Mouse (Mus musculus): ENCODE data around the gene Pde7b. TPM values are rescaled to one million over a fixed set of nuclear protein-coding genes. Genes with fewer than 3 reads are reported as not detected.

Pde7b gene
- polyA plus RNA-seq, 1 experiment from 2014 or later, result 2.3 TPM

DNA sequence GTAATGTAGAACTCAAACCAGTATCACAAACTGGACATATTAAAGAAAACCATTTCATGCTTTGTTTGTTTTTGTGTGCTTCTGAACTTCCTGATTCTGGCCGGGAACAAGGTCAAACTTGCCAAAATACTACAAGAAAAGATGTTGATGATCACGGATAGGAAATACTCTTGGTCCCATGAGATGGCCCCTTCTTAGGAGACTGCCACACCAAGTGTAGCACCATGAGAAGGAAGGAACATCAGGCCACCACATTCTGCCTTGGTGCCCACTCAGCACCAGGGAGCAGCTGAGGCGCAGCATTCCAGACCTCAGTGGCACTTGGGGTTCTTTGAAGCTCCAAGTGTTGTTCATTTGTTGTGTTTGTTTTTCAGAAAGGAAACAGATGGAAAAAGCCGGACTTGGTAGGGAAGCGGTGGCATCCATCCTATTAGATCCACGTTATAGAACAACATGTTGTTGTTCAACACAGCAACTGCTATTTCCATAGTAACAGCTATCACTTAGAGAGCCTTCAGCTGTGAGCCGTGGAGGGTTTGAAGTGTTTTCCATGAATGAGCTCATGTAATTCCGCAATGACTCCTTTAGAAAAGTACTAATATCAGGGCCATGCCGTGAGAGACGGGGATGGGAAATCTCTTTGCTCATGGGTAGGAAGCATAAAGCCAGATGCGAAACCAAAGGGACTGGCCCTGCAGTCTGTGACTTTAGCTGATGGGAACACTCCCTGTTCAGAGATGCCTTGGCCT lies 232.5 kb downstream of the Pde7b start:
- H3K4me3 ChIP-seq (ENCODE audit: low read depth, low read length), result no peak overlapping the region
- no peak overlapping the region for H3K9ac ChIP-seq (ENCODE audit: low read depth, low read length)
- H3K4me2 ChIP-seq (ENCODE audit: low read length), result no peak overlapping the region
- no peaks in the 10 kb centered on the region for H3K9me3 ChIP-seq (replicated peaks; ENCODE audit: control insufficient read depth, low read length, poor library complexity, severe bottlenecking)
- H3K4me1 ChIP-seq (ENCODE audit: control insufficient read depth, insufficient read depth, low read length), result peaks cover 5% of the 10 kb centered on the region
- ATAC-seq, result no peak; the same call in 1 of the 2 replicates
- H3K27me3 ChIP-seq (ENCODE audit: control insufficient read depth, insufficient read depth, low read depth, low read length), result no peaks in the 10 kb centered on the region
- H3K36me3 ChIP-seq (ENCODE audit: control insufficient read depth, insufficient read depth, low read length), result no peaks in the 10 kb centered on the region
- H3K27ac ChIP-seq (ENCODE audit: low read length), result 0 out of 2 replicates have a peak overlapping the region, but pooled peaks have one; percentile 25
- 63% methylated on average over 11 of the region's 11 CpGs for WGBS

DNA sequence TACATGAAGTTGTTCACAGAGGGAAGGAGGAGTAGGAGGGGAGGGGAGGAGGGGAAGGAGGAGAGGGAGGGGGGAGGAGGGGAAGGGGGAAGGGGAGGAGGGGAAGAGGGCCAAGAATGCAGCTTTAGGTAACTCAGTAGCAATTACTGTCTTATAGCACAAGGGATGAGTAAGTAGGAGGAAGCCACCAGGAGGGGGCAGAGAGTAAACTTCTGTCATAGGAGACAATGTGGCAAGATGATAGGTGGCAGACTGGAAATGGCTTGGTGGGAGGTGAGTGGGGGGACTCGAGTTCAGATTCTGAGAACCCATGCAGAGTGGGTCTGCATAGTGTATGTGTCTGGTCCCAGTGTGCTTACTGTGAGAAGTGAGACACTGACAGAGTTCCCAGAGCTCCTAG lies 234.1 kb downstream of the Pde7b start:
- H3K4me3 ChIP-seq (ENCODE audit: low read depth, low read length), result no peak overlapping the region
- WGBS, result 33% methylated on average over 1 of the region's 1 CpGs
- no peak for ATAC-seq

DNA sequence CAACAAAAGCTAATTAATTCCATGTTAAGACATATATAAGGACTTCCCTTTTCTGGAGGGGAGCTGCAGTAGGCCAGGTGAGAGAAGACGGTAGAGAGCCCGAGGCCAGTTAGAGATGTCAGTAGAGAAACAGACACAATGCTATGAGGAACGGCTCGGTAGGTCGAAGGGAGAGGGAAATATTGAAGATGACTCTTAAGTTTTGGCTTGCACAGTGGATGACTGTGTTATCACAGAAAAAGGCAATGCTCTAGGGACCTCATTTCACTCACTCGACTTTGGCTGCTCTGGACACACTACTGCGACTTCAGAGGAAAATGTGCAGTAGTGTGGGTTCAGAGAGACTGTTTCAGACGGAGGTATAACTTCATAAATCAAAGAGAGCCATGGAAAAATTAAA lies 234.6 kb downstream of the Pde7b start:
- Histone ChIP-seq H3K36me3 (ENCODE audit: control insufficient read depth, insufficient read depth, low read length) (no peaks in the 10 kb centered on the region), H3K4me3 (ENCODE audit: low read depth, low read length) (no peak overlapping the region), H3K27ac (ENCODE audit: low read length) (no peak overlapping the region), H3K4me1 (ENCODE audit: control insufficient read depth, insufficient read depth, low read length) (peaks cover 5% of the 10 kb centered on the region), H3K27me3 (ENCODE audit: control insufficient read depth, insufficient read depth, low read depth, low read length) (no peaks in the 10 kb centered on the region), H3K4me2 (ENCODE audit: low read length) (no peak overlapping the region), H3K9ac (ENCODE audit: low read depth, low read length) (no peak overlapping the region), H3K9me3 (replicated peaks; ENCODE audit: control insufficient read depth, low read length, poor library complexity, severe bottlenecking) (no peaks in the 10 kb centered on the region)
- peak; percentile 27; the same call in 1 of the 2 replicates for ATAC-seq
- 86% methylated on average over 8 of the region's 8 CpGs for WGBS

More for the DNA sequence above, 234.1 kb downstream of the Pde7b start:
- no peaks in the 10 kb centered on the region for H3K27me3 ChIP-seq (ENCODE audit: control insufficient read depth, insufficient read depth, low read depth, low read length)
- H3K4me2 ChIP-seq (ENCODE audit: low read length), result no peak overlapping the region
- no peak overlapping the region for H3K27ac ChIP-seq (ENCODE audit: low read length)
- H3K4me1 ChIP-seq (ENCODE audit: control insufficient read depth, insufficient read depth, low read length), result peaks cover 5% of the 10 kb centered on the region
- no peaks in the 10 kb centered on the region for H3K9me3 ChIP-seq (replicated peaks; ENCODE audit: control insufficient read depth, low read length, poor library complexity, severe bottlenecking)
- H3K36me3 ChIP-seq (ENCODE audit: control insufficient read depth, insufficient read depth, low read length), result no peaks in the 10 kb centered on the region
- no peak overlapping the region for H3K9ac ChIP-seq (ENCODE audit: low read depth, low read length)

DNA sequence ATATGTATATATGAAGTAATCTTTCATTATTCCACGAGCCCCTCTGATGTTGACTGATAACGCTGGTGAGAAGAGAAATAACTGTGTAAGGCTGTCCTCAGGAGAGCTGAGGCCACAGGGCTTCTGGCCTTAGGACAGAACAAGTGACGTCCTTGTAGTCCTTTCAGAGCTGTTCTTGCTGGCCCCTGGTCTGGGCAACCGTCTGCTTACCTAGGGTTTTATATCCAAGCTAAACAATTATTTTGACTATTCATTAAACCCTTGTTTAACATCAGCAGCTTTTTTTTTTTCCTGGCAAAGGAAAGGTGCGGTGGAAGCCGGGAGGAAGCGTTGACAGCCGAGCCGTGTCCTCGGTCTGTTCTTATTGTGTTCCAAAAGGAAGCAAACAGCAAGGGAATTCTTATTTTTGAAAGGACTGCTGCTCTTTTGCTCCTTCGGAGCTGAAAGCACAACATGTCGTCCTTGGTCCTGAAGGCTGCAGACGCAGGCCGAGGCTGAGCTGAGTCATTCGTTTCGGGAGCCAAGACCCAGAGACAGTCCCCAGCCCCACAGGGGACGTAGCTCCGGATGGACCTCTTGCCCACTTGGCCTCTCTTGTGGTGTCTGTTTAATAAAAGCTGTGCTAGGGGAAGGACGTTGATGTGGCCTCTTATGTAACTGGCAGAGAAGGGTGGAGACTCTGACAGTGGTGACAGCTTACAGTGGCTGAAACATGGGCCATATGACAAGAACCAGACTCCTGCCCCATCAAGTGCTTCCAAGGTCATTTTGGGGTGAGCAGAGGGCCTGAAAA lies 238.2 kb downstream of the Pde7b start:
- no peak overlapping the region for H3K4me2 ChIP-seq (ENCODE audit: low read length)
- no peak for ATAC-seq
- H3K4me3 ChIP-seq (ENCODE audit: low read depth, low read length), result no peak overlapping the region
- no peak overlapping the region for H3K27ac ChIP-seq (ENCODE audit: low read length)
- H3K36me3 ChIP-seq (ENCODE audit: control insufficient read depth, insufficient read depth, low read length), result no peaks in the 10 kb centered on the region
- no peaks in the 10 kb centered on the region for H3K27me3 ChIP-seq (ENCODE audit: control insufficient read depth, insufficient read depth, low read depth, low read length)
- 82% methylated on average over 19 of the region's 19 CpGs for WGBS
- H3K4me1 ChIP-seq (ENCODE audit: control insufficient read depth, insufficient read depth, low read length), result no peaks in the 10 kb centered on the region
- no peak overlapping the region for H3K9ac ChIP-seq (ENCODE audit: low read depth, low read length)
- H3K9me3 ChIP-seq (replicated peaks; ENCODE audit: control insufficient read depth, low read length, poor library complexity, severe bottlenecking), result no peaks in the 10 kb centered on the region

DNA sequence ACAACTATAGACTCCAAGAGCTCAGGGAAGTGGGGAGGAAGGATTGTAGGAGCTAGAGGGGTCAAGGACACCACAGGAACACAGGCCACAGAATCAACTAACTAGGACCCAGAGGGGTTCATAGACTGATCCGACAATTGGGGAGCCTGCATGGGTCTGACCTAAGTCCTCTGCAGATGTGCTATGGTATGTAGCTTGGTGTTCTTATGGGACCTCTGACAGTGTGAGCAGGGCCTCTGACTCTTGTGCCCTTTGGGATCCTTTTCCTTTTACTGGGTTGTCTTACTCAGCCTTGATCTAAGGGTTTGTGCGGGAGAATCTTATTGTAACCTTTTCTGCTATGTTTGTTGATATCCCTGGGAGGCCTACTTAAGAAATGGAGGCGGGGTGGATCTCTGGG lies 239.1 kb downstream of the Pde7b start:
- Histone ChIP-seq H3K36me3 (ENCODE audit: control insufficient read depth, insufficient read depth, low read length) (no peaks in the 10 kb centered on the region), H3K27me3 (ENCODE audit: control insufficient read depth, insufficient read depth, low read depth, low read length) (no peaks in the 10 kb centered on the region), H3K9ac (ENCODE audit: low read depth, low read length) (no peak overlapping the region), H3K4me3 (ENCODE audit: low read depth, low read length) (no peak overlapping the region), H3K4me1 (ENCODE audit: control insufficient read depth, insufficient read depth, low read length) (no peaks in the 10 kb centered on the region), H3K9me3 (replicated peaks; ENCODE audit: control insufficient read depth, low read length, poor library complexity, severe bottlenecking) (no peaks in the 10 kb centered on the region), H3K27ac (ENCODE audit: low read length) (no peak overlapping the region), H3K4me2 (ENCODE audit: low read length) (no peak overlapping the region)
- 69% methylated on average over 3 of the region's 3 CpGs for WGBS
- no peak for ATAC-seq

DNA sequence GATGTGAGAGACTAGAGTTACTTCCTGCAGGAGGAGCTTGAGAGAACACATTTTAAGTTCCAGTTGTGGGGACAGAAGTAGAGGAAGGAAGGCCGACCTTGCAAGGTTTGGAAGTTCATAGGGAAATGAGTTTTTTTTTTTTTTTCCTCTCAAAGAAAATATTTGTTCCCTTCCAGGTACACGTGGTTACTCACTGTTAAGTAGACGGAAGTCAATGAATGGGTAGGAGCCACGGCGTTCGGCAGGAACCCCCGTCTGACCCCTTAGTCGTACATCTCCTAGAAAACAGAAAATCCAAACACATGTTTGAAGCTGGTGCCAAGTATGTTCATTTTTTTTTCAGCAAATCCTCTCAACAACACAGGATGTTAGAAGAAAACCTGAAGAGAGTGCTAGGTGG lies 245.4 kb downstream of the Pde7b start:
- no peaks in the 10 kb centered on the region for H3K9me3 ChIP-seq (replicated peaks; ENCODE audit: control insufficient read depth, low read length, poor library complexity, severe bottlenecking)
- no peak overlapping the region for H3K4me3 ChIP-seq (ENCODE audit: low read depth, low read length)
- no peaks in the 10 kb centered on the region for H3K36me3 ChIP-seq (ENCODE audit: control insufficient read depth, insufficient read depth, low read length)
- no peak overlapping the region for H3K27ac ChIP-seq (ENCODE audit: low read length)
- no peak for ATAC-seq
- WGBS, result 86% methylated on average over 8 of the region's 8 CpGs
- no peak overlapping the region for H3K9ac ChIP-seq (ENCODE audit: low read depth, low read length)
- no peaks in the 10 kb centered on the region for H3K27me3 ChIP-seq (ENCODE audit: control insufficient read depth, insufficient read depth, low read depth, low read length)
- H3K4me1 ChIP-seq (ENCODE audit: control insufficient read depth, insufficient read depth, low read length), result 0 out of 2 replicates have a peak, but pooled peaks cover 2% of the 10 kb centered on the region
- H3K4me2 ChIP-seq (ENCODE audit: low read length), result no peak overlapping the region

DNA sequence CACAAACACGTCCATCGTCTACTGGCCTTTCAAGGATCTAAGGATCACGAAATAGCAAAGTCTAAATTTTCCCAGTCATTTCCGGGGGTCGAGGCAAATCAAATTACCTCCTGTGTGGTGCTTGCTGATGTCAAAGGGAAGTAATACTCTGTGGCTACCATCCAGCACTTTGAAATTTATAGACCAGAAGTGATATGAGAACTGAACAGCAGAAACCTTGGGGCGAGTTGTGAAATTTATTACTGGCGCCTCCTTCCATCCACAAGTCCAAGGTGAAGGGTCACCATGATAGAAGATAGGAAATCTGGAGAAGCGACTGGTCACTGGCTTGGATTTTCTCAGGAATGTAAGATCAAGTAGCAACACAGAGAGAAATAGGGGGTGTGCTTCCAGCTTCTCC lies 246.4 kb downstream of the Pde7b start:
- Histone ChIP-seq H3K4me3 (ENCODE audit: low read depth, low read length) (no peak overlapping the region), H3K27ac (ENCODE audit: low read length) (no peak overlapping the region), H3K9ac (ENCODE audit: low read depth, low read length) (no peak overlapping the region), H3K4me1 (ENCODE audit: control insufficient read depth, insufficient read depth, low read length) (0 out of 2 replicates have a peak, but pooled peaks cover 4% of the 10 kb centered on the region), H3K4me2 (ENCODE audit: low read length) (no peak overlapping the region), H3K9me3 (replicated peaks; ENCODE audit: control insufficient read depth, low read length, poor library complexity, severe bottlenecking) (no peaks in the 10 kb centered on the region), H3K27me3 (ENCODE audit: control insufficient read depth, insufficient read depth, low read depth, low read length) (no peaks in the 10 kb centered on the region), H3K36me3 (ENCODE audit: control insufficient read depth, insufficient read depth, low read length) (no peaks in the 10 kb centered on the region)
- no peak for ATAC-seq
- 91% methylated on average over 8 of the region's 8 CpGs for WGBS

DNA sequence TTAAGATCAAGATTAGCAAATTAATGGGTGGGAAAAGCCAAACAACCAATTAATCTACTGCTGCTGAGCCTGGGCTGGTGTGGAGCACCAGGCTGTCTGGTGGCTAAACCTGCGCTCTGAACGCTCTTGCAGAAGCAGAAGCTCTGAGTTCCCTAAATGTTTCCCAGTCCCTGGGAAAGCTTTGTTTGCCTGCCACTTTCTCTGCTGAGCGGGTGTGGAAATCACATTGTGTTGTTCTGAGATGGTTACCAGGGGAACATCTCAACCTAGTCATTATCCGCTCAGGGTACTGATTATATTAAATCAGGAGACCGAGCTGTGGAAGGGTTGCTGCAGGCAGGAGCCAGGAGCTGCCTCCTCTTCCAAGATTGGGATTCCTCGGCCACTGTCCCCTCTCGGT lies 250.0 kb downstream of the Pde7b start:
- H3K4me3 ChIP-seq (ENCODE audit: low read depth, low read length), result no peak overlapping the region
- H3K27me3 ChIP-seq (ENCODE audit: control insufficient read depth, insufficient read depth, low read depth, low read length), result no peaks in the 10 kb centered on the region
- H3K36me3 ChIP-seq (ENCODE audit: control insufficient read depth, insufficient read depth, low read length), result no peaks in the 10 kb centered on the region
- no peaks in the 10 kb centered on the region for H3K9me3 ChIP-seq (replicated peaks; ENCODE audit: control insufficient read depth, low read length, poor library complexity, severe bottlenecking)
- no peak overlapping the region for H3K27ac ChIP-seq (ENCODE audit: low read length)
- WGBS, result 21% methylated on average over 7 of the region's 7 CpGs
- no peak overlapping the region for H3K9ac ChIP-seq (ENCODE audit: low read depth, low read length)
- H3K4me1 ChIP-seq (ENCODE audit: control insufficient read depth, insufficient read depth, low read length), result 0 out of 2 replicates have a peak, but pooled peaks cover 4% of the 10 kb centered on the region
- H3K4me2 ChIP-seq (ENCODE audit: low read length), result no peak overlapping the region
- peak; percentile 86 for ATAC-seq

DNA sequence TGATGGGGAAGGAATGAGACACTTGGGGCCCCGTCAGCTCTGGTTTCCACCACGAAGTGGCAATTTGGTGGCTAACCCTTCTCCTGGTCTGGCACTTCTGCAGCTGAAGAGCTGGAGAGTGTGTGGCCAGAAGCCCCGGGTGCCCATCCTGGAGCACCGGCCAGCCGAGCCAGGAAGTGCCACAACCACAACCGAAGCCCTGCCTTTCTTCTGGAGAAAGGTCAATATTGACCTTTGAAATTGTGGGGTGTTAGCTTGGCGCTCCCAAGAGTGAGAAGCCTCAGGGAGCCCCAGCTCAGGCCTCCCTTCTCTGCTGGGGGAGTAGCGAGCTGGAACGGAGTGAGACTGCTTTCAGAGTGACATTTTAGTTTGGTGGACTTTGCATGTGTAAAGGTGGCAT lies 250.8 kb downstream of the Pde7b start:
- no peaks in the 10 kb centered on the region for H3K27me3 ChIP-seq (ENCODE audit: control insufficient read depth, insufficient read depth, low read depth, low read length)
- H3K9me3 ChIP-seq (replicated peaks; ENCODE audit: control insufficient read depth, low read length, poor library complexity, severe bottlenecking), result no peaks in the 10 kb centered on the region
- H3K27ac ChIP-seq (ENCODE audit: low read length), result 0 out of 2 replicates have a peak overlapping the region, but pooled peaks have one; percentile 11
- WGBS, result 69% methylated on average over 9 of the region's 9 CpGs
- no peak overlapping the region for H3K4me3 ChIP-seq (ENCODE audit: low read depth, low read length)
- H3K9ac ChIP-seq (ENCODE audit: low read depth, low read length), result no peak overlapping the region
- ATAC-seq, result no peak
- 0 out of 2 replicates have a peak, but pooled peaks cover 4% of the 10 kb centered on the region for H3K4me1 ChIP-seq (ENCODE audit: control insufficient read depth, insufficient read depth, low read length)
- H3K4me2 ChIP-seq (ENCODE audit: low read length), result no peak overlapping the region
- no peaks in the 10 kb centered on the region for H3K36me3 ChIP-seq (ENCODE audit: control insufficient read depth, insufficient read depth, low read length)

All from midbrain, embryonic 16.5 days (tissue).